Mouse (Mus musculus) layer of hippocampus, postnatal 25 days (tissue): Measurements from ENCODE around the gene Pfas. TPM values are rescaled to one million over a fixed set of nuclear protein-coding genes. Genes with fewer than 3 reads are reported as not detected.
"Not testable (repeated sequence)": the region's sequence is repeated elsewhere in the genome, so short reads cannot be mapped to it uniquely, and the experiment has no call there.

Experiments used
- DNase-seq, 2 experiments: peaks; one replicate each; pipeline ENCODE4 v3.0.0; 2022; ENCODE audit warnings: mixed read lengths in 2 of 2, low spot score in 1 of 2; ENCODE audit errors: extremely low spot score in 1 of 2
- total RNA-seq, 2 experiments: library from RNA; stranded (reverse); gene quantifications; 2 replicates each; pipeline ENCODE4 v1.2.3; 2021

Gene Pfas
- total RNA-seq, 2 experiments from 2014 or later: 18.9 to 29.3 TPM

DNA sequence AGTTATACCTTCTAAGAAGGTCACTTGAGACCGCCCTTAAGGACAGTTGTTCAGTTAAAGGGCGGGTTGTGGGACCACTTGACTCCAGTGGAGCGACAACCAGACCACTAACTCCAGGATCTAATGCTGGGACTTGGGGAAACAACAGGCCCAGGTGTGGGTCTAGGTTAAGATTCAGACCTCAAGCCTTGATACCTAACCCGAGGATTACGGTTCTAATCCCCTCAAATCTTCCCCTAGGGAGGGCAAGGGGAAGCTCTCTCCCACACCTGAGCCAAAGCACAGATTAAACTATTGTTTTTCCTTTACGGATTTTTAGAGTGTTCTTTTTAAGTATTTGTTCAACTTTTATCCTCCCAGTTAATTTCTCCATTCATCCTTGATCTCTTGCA, 34.2 kb downstream of the Pfas start:
- no peak for DNase-seq

DNA sequence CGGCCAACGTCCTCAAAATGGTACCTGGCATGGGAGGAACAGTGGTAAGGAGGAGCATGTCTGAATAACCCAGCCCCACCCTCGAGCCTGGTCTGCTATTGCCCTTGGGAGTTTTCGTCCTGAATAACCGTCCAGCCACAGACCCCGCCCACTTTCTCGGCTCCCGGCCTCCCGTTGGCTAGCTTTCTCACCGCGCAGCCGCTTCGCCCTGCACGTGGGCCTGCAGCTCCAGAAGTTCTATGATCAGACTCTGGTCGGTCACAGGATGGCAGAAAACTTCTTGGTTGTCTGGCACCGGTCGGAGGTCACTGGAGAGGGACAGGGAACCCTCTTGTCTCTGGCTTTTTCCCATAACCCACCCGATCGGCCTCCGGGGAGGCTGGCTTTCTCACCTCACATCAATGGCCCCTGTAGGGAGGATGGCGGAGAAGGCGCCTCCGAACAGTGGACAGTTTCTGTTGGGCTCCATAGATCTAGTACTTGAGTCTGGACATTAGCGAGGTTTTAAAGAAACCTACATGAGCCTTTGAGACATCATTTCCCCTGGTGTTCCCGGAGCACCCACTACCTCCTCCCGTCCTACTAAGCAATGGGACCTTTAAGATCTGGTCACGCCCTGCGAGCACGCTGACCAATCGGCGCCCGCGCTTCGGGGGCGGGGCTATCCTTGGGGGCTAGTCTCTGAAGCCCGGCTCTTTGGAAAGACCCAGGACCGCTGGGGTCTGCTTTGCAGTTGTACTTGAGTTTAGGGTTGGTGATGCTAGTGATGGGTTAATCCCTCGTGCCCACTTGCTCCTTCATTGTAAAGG, 34.8 kb downstream of the Pfas start:
- DNase-seq: peak; percentile 57 to 73

DNA sequence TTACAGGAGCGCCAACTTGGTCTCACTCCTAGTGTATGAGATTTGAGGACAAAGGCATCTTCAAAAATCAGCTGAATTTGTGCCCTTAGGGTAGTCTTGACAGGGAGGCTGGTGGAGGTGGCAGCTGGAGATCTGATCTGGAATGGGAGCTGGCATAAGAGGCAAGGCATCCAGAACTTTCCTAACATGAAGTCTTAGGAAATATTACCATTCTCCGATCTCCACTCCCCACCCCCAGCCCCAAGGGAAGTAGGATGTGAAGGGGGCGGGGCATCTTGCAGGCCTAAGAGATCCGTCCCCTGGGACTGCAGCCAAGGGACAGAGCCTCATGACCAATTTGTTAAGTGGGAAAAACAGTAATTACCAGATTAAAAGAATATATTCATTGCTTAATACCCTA, 38.0 kb downstream of the Pfas start:
- DNase-seq: no peak

DNA sequence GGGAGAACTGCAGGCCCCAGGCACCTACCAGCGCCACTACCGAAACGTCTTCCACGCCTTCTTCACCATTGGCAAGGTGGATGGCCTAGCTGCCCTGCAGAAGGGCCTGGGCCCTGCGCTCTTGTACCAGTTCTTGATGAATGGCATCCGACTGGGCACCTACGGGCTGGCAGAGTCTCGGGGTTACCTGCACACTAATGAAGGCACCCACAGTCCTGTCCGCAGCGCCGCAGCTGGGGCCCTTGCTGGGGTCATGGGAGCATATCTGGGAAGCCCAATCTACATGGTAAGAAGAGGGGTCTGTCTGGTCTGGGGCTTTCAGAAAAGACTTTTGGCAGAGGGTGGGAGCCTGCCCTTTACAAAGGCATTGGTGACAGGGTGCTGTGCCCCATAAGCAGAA, 39.5 kb downstream of the Pfas start:
- no peak for DNase-seq

DNA sequence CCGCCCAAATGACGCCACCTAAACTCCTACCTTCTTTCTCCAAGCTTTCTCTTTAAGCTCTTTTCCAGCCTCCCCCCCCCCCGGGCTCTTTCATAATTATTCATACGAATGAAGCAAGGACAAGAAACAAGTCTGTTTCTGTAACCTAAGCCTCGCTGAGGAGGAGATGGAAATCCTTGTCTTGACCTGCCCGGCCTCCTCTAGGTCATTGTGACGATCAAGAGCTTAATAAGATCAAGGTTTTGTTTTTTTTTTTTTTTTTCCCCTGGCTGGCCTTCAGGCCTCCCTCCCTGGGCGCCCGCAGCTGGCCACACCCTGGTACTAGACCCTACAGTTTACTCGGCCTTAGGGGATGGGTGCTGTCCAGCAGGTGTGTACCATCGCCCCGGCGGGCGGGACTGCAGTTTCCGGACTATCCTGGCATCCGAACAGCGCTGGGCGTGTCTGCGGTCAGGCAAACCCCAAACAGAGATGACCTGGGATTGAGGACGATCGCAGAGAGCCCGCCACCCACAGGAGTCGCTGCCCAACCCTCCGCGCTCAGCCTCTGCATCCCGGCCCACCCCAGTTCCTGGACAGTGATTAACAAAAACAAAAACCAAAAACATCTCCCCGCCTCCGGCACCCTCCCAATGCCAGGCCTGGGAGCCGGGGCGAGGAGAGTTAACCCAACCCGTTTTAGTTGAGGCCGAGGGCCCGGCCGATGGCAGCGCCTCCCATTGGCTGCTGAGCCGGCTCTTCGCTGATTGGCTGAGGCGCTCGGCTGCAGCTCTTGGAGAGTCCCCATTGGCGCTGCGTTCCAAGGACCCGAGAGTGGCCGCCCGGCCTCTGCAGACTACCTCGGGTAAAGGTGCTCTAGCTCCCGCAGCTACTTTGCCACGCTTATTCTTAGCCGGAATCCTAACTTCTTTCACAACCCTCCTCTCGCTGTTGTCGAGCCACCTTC, 40.6 kb downstream of the Pfas start, which contains the start of gene Slc25a35:
Gene Slc25a35, plus strand, starts transcription at position 795 of the 946 bp plus-strand sequence.
- peak; percentile 78 to 79 for DNase-seq

DNA sequence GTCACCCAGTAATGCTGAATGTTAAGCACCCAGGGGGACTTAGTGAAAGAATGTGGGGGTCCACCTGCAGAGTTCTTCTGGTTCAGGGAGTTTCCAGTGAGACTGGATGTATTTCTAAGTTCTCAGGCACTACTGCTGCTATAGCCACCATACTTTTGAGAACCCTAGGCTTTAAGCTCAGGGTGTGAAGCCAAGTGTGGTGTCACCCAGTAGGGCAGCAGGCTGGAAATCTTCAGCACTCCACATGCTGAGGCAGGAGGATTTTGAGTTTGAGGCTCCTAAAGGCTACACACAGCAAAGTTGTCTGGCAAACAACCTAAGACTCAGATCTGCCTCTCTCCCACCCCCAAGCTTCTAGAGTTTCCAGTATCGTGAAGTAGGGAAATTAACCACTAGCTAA, 41.7 kb downstream of the Pfas start:
- DNase-seq: no peak

DNA sequence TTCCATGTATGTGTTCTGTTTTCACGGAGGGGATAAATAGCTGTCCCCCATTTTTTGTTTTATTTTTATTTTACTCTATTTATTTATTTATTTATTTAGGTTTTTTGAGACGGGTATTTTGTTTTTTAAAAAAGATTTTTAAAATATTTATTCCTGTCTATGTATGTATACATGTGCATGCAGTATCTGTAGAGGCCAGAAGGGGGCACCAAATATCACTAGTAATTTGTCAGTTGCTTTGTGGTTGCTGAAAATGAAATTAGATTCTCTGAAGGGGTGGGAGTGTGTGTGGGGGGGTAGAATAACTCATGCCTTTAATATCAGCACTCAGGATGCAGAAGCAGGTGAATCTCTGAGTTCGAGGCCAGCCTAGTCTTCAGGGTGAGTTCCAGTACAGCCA, 42.4 kb downstream of the Pfas start:
- DNase-seq: peak in 1 of 2 experiments; percentile 65

DNA sequence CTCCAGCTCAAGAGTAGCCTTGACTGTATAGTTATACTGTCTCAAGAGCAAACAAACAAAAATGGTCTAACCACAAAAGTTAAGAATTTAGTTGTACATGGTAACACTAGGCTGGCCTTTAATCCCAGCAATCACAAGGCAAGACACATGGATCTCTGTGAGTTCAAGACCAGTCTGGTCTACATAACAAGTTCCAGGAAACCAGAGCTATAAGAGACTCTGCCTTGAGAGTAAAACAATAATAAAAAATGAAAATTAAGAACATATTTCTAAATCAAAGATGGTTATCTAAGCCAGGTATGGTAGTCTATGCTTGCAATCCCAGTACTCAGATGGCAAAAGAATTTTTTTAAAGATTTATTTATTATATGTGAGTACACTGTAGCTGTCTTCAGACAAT, 43.2 kb downstream of the Pfas start:
- no peak for DNase-seq

DNA sequence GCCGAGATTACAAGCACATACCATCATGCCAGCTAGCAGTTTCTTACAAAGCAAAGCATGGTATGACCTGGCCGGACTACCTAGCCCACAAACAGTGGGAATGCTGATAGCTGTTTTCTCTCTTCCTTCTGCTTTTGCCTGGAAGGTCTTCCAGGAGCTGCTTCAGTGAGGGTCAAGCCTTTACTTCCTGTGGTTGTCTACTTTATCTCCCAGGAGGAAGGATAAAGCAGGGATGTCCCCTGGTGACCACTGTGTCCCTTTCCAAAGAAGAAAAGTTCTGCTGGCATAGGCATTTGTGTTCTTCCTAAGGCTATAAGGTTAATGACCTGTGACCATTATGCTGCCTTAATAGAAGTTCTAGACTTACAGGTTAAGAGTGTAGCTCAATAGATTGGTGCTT, 44.9 kb downstream of the Pfas start:
- DNase-seq: no peak

DNA sequence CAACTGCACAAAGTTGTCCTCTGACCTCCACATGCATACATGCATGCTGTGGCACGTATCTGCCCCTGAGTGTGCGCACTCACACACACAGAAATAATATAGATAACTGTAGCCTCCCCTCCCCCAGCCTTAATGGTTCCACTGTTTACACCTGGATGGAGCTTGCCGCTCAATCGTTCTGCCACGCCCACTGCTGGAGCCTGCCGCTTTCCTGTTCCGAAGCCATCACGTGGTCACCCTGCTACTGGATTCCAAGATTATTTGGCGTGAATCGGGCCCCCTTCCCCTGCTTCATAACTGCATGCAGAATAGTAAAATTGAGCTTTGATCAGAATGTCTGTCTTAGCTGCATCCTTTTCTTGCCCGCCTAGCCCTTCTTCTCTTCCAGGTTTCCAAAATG, 46.1 kb downstream of the Pfas start:
- not testable (repeated sequence) for DNase-seq

DNA sequence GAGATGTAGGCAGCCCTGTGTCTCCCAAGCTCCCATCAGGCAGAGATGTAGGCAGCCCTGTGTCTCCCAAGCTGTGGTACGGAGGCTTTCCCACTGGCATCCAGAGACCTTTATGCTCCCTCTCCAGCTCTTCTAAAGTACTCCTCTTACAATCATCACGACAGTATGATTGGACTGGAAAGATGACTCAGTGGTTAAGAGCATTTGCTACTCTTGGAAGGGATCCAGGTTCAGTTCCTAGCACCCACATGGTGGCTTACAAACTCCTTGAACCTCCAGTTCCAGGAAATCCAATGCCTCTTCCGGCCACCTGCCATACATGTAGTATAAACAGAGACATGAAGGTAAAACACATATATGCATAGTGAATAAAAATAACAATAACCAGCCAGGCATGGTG, 46.7 kb downstream of the Pfas start:
- DNase-seq: no peak

DNA sequence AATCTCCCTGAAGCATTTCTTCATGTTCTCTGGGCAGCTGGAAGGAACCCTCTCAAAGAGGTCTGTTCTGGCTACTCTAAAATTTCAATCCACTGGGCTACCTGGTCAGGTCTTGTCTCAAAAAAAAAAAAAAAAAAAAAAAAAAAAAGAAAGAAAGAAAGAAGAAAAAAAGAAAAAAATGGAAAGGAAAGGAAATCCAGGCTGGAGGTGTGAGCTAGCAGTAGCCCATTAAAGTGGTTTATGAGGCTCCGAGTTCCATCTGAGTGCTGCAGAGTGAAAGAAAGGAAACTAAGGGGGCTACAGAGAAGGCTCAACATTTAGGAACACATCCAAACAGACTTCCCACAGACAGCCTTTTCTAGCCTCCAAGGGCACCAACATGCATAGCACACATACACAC, 50.3 kb downstream of the Pfas start:
- DNase-seq: no peak

DNA sequence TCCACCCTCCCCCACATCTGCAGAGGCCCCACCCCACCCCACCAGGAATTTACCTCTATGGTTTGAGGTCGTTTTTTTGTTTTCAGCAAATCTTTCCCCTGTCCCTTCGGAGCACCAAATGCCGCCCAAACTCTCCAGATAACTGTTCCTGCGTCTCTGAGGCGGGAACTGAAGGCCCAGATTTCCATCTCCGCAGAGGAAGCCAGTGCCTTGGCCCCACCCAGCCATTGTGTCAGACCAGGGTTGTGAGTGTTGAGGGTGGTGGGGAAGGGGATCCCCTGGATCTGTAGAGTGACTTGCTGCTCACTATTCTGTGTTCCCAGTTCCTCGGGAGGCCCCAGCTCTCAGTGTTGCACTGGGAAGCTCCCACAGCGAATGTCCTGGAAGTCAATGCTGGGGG, 51.0 kb downstream of the Pfas start, which contains the start of gene Arhgef15:
Gene Arhgef15, minus strand, starts transcription at position 173 of the 400 bp plus-strand sequence.
- DNase-seq: no peak

DNA sequence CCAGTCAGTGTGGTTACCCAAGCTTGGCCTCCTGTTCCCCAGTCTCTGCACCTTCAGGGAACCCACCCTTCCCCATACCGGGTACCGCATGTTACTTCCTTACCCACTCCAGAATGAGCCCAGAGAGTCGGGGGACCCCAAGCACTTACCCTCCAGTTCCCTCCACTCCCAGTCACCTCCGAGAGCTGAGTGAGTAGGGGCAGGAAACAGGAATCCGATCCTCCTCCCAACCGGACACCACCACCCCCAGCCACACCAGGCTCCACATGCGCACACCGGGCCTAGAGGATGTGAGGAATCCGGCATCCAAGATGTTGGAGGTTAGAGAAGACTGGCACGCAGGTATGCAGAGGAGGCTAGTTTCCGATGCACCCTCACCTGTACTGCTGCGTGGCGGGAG, 51.6 kb downstream of the Pfas start:
- DNase-seq: no peak

DNA sequence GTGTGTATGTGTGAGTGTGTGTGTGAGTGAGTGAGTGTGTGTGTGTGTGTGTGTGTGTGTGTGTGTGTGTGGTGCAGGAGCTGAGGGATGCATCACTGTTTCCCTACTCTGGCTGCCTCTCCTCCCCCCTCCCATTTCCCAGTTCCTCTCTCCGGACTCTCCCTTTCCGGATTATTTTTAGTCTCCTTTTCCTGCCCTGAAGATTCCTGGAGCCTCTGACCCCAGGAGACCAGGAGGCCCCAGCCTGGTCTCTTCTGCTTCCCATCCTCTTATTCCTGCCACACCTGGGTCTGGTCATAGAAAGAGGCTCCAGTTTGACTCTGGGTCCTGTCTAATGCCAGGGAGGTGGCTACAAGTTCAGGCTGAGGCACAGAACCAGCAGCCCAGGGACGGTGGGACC, 52.2 kb downstream of the Pfas start:
- no peak for DNase-seq

DNA sequence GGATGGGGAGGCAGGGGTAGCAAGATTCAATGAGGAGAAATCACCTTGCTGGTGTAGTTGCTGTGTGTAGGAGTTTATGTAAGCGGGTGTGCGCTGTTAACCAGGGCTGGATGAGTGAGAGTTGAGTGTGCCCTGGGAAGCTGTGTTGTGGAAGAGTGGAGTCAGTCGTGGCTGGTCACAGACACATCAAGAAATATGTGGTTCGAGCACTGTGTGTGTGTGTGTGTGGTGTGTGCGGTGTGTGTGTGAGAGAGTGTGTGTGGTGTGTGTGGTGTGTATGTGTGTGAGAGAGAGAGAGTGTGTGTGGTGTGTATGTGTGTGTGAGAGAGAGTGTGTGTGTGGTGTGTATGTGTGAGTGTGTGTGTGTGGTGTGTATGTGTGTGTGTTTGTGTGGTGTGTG, 52.8 kb downstream of the Pfas start:
- no peak for DNase-seq

DNA sequence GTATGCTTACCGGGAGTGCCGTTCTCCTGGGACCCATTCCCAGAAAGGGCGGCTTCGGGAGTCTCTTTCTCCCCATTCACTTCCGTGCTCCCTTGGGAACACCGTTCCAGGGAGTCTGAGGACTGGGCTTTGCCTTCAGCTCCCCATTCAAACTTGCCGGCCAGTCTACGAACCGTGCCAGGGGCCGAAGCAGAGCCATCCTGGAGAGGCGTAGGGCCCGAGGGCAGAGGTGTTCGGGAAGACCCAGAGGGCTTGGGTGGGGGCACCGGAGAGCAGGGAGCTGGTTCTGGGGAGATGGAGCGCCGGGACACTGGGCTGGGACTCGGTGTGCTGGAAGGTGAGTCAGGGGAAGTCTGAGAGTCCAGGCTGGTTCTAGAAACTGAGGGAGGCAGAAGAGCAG, 53.9 kb downstream of the Pfas start:
- DNase-seq: no peak

DNA sequence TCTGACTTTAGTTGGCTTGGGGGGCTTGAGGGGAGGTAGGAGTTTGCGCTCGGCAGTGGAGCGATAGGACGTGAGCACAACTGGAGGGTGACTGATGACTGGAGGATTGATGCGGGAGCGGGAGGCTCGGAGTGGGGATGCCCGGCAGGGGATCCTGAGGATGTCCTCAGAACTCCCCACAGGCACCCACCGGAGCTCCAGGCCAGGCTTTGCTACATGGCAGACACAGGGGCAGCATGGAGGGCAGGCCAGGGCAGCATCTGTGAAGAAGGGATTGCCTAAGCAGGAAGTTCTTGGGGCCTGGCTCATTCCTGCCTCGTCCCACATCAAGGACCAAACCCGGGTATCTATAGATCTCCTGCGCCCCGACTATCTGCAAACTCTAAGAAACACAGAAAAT, 54.4 kb downstream of the Pfas start:
- DNase-seq: no peak

DNA sequence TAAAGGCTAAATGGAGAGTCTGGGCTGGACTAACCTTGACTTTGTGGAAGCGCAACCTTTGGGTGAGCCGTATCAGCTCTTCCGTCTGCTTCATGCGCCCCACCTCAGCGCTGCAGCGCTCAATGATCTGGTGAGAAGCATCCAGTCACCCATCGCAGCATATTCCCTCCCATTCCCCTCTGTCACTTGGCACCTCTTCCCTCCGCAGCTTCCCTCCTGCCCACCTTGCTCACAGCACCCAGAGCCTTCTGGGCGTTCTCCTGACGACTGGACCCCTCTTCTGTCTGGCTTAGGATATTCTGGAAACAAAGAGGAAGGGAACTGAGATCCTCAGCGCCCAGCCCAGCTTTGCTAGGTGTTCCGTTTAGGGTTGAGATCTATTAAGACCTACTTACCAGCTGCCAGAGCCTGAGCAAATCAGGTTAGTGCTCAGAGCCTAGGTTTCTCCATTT, 60.7 kb downstream of the Pfas start:
- no peak for DNase-seq

DNA sequence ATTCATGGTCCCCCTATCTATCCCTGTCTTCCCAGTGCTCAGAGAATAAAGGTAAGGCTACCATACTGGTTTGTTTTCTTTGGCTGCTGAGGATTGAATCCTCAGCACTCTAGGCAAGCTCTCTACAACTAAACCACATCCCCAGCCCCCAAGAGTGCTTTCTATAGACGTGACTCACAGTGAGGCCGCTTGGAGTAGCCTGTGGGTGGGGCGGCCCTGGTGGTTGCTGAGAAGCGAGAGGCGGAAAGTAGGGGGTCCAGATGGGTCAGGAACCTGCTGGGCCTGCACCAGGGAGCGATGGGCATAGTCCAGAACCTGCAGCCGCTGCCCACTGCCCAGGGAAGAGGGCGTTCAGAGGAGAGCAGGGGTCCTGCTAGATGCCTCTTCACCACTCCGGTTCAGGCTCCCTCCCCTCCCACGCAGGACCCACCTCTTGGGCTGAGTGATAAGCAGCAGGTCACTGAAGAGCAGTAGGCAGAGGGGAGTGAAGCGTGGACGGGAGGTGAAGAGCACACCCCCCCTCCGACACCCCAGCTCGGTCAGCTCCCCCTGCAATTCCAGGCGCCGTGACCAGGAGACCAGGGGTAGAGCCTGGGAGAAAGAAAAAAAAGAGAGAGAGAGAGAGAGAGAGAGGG, 61.3 kb downstream of the Pfas start:
- no peak for DNase-seq

DNA sequence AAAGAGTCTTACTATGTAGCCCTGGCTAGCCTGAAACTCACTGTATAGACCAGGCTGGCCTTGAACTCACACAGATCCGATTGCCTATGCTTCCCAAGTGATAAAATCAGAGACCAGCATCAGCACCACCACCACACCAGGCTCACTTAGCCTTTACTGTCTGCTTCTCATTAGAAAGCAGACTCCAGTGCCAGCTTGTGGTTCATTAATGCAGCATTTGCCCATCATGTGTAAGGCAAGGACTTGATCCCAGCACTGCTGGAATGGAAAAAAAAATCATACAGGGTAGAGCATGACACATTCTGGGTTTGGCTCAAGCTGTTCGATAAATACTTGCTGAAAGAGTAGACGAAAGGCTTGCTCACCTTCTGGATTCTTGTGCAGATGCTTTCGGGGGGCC, 62.3 kb downstream of the Pfas start:
- DNase-seq: no peak
